Mouse (Mus musculus) liver, postnatal 0 days (tissue): ENCODE data around the gene Scamp4.

Source experiments
- CTCF ChIP-seq: sonication (generic); IDR thresholded peaks from 2 replicates; pipeline ENCODE4 v1.5.1; 2016; ENCODE audit warnings: antibody characterized with exemption, low read depth
- EP300 ChIP-seq: IDR thresholded peaks from 2 replicates; pipeline ENCODE4 v1.6.1; 2016; ENCODE audit warnings: antibody characterized with exemption, low read depth, mild to moderate bottlenecking

GRCm38 (mm10) chr10:80566375-80567092, 36.1 kb upstream of the Scamp4 start:
- TF ChIP-seq CTCF (peak; percentile 99), EP300 (no peak)
